Mouse (Mus musculus) CH12.LX (cell line): Measurements from ENCODE around the gene Celf2. TPM values are rescaled to one million over a fixed set of nuclear protein-coding genes. Genes with fewer than 3 reads are reported as not detected.
A peak's percentile ranks its signal among the peaks of the same experiment; 100 is the strongest.

Experiments used
- DNase-seq: peaks from one replicate; pipeline ENCODE4 v3.0.0-alpha.2; 2013; ENCODE audit errors: extremely low read depth
- H3K27ac ChIP-seq: 2 replicates; pipeline ENCODE4 v1.5.1; 2012; ENCODE audit warnings: low read depth, mild to moderate bottlenecking, control low read depth, moderate library complexity; ENCODE audit not compliant: insufficient read depth
- H3K27me3 ChIP-seq: replicated peaks from 2 replicates; pipeline ENCODE3; 2012; ENCODE audit warnings: inconsistent platforms
- H3K36me3 ChIP-seq, 2 experiments: replicated peaks in 1 of 2; 2 replicates each; pipeline versions ENCODE3 to v1.6.1; 2012; ENCODE audit warnings: inconsistent platforms in 1 of 2, low read length in 1 of 2, mild to moderate bottlenecking in 1 of 2, mixed read lengths in 1 of 2, moderate library complexity in 1 of 2; ENCODE audit not compliant: control insufficient read depth in 1 of 2, insufficient read depth in 1 of 2
- H3K4me1 ChIP-seq, 2 experiments: 2 replicates each; pipeline ENCODE4 v1.6.1; 2012; ENCODE audit warnings: inconsistent platforms in 1 of 2, moderate library complexity in 1 of 2; ENCODE audit not compliant: insufficient read depth in 2 of 2, control insufficient read depth in 1 of 2
- H3K4me2 ChIP-seq: 2 replicates; pipeline ENCODE4 v1.6.1; 2012; ENCODE audit warnings: low read depth, mild to moderate bottlenecking, control low read depth; ENCODE audit not compliant: poor library complexity, insufficient read depth, severe bottlenecking
- H3K4me3 ChIP-seq, 3 experiments: fragments of 150-350 bp in 1 of 3; sonication (generic) in 1 of 3; replicated peaks in 1 of 3; 2 replicates each; pipeline versions ENCODE3 to v1.5.1; 2011 to 2012; ENCODE audit warnings: low read depth in 2 of 3, low read length in 2 of 3, mild to moderate bottlenecking in 2 of 3, moderate library complexity in 2 of 3, control low read depth in 1 of 3, improper control_type of control experiment in 1 of 3, inconsistent platforms in 1 of 3, mixed read lengths in 1 of 3; ENCODE audit not compliant: poor library complexity in 1 of 3
- H3K79me2 ChIP-seq: replicated peaks from 2 replicates; pipeline ENCODE4 v1.6.1; 2012; ENCODE audit warnings: mild to moderate bottlenecking, moderate library complexity; ENCODE audit not compliant: control insufficient read depth, poor library complexity, insufficient read depth, severe bottlenecking; ENCODE audit errors: extremely low read depth
- H3K9ac ChIP-seq: 2 replicates; pipeline ENCODE4 v1.6.1; 2012; ENCODE audit warnings: low read depth, mild to moderate bottlenecking, control low read depth, moderate library complexity; ENCODE audit not compliant: insufficient read depth
- H3K9me3 ChIP-seq: replicated peaks from 2 replicates; pipeline ENCODE3; 2012; ENCODE audit warnings: low read length, inconsistent platforms, mixed read lengths
- BHLHE40 ChIP-seq: IDR thresholded peaks from 2 replicates; pipeline ENCODE4 v1.6.1; 2011; ENCODE audit warnings: mild to moderate bottlenecking, low read depth, low read length, improper control_type of control experiment
- CHD1 ChIP-seq: IDR thresholded peaks from 2 replicates; pipeline ENCODE4 v1.6.1; 2012; ENCODE audit warnings: low read depth, low read length, improper control_type of control experiment, inconsistent platforms
- CTCF ChIP-seq, 2 experiments: IDR thresholded peaks in 1 of 2; conservative IDR thresholded peaks in 1 of 2; 2 replicates each; pipeline ENCODE4 v1.5.1; 2011 to 2012; ENCODE audit warnings: low read depth in 2 of 2, low read length in 2 of 2, improper control_type of control experiment in 1 of 2, inconsistent platforms in 1 of 2, mild to moderate bottlenecking in 1 of 2, moderate library complexity in 1 of 2
- ELF1 ChIP-seq: IDR thresholded peaks from 2 replicates; pipeline ENCODE4 v1.6.1; 2014; ENCODE audit warnings: low read depth, mild to moderate bottlenecking, inconsistent platforms, low read length, improper control_type of control experiment
- ETS1 ChIP-seq: conservative IDR thresholded peaks from 2 replicates; pipeline ENCODE4 v1.6.1; 2012; ENCODE audit warnings: low read depth, mild to moderate bottlenecking, inconsistent platforms, low read length, improper control_type of control experiment, moderate library complexity
- GABPA ChIP-seq: IDR thresholded peaks from 2 replicates; pipeline ENCODE4 v1.6.1; 2012; ENCODE audit warnings: low read depth, low read length, improper control_type of control experiment, inconsistent platforms; ENCODE audit not compliant: insufficient replicate concordance
- JUND ChIP-seq: conservative IDR thresholded peaks from 2 replicates; pipeline ENCODE4 v1.6.1; 2011; ENCODE audit warnings: low read depth, low read length, improper control_type of control experiment
- KAT2A ChIP-seq: IDR thresholded peaks from 2 replicates; pipeline ENCODE4 v1.6.1; 2012; ENCODE audit warnings: low read length, improper control_type of control experiment, inconsistent platforms; ENCODE audit not compliant: insufficient replicate concordance
- MAX ChIP-seq: IDR thresholded peaks from 2 replicates; pipeline ENCODE4 v1.6.1; 2011; ENCODE audit warnings: low read length, improper control_type of control experiment
- MYC ChIP-seq: IDR thresholded peaks from 2 replicates; pipeline ENCODE4 v1.6.1; 2011; ENCODE audit warnings: low read depth, mild to moderate bottlenecking, improper control_type of control experiment, low read length
- PAX5 ChIP-seq: IDR thresholded peaks from 2 replicates; pipeline ENCODE4 v1.6.1; 2012; ENCODE audit warnings: low read length, inconsistent platforms, mixed read lengths
- POLR2A ChIP-seq: IDR thresholded peaks from 2 replicates; pipeline ENCODE4 v1.6.1; 2011; ENCODE audit warnings: low read depth, mild to moderate bottlenecking, improper control_type of control experiment, low read length
- POLR2AphosphoS2 ChIP-seq: IDR thresholded peaks from 2 replicates; pipeline ENCODE4 v1.6.1; 2011; ENCODE audit warnings: low read depth, low read length, improper control_type of control experiment
- RAD21 ChIP-seq: IDR thresholded peaks from 2 replicates; pipeline ENCODE4 v1.6.1; 2011; ENCODE audit warnings: low read depth, mild to moderate bottlenecking, low read length, improper control_type of control experiment, moderate library complexity
- RCOR1 ChIP-seq: conservative IDR thresholded peaks from 2 replicates; pipeline ENCODE4 v1.6.1; 2012; ENCODE audit warnings: low read depth, mild to moderate bottlenecking, inconsistent platforms, low read length, improper control_type of control experiment
- SMC3 ChIP-seq: IDR thresholded peaks from 2 replicates; pipeline ENCODE4 v1.6.1; 2011; ENCODE audit warnings: low read depth, low read length, improper control_type of control experiment
- TCF12 ChIP-seq: IDR thresholded peaks from 2 replicates; pipeline ENCODE4 v1.6.1; 2014; ENCODE audit warnings: low read depth, mild to moderate bottlenecking, inconsistent platforms, low read length, improper control_type of control experiment
- USF2 ChIP-seq: conservative IDR thresholded peaks from 2 replicates; pipeline ENCODE4 v1.6.1; 2011; ENCODE audit warnings: low read depth, low read length, improper control_type of control experiment
- dilution Hi-C: fragments of 300-500 bp; cut with MboI; formaldehyde crosslinking; loops from 2 replicates; pipeline ENCODE4 v1.14.3; 2020; ENCODE audit warnings: low sequenced_read_pairs; ENCODE audit not compliant: extremely low pct_unique_long_range_greater_than_20kb, extremely low pct_ligation_motif_present
- in situ Hi-C: fragments of 300-500 bp; cut with MboI; formaldehyde crosslinking; loops from 3 replicates; pipeline ENCODE4 v1.14.3; 2019; ENCODE audit warnings: low sequenced_read_pairs, low pct_ligation_motif_present, low pct_unique_long_range_greater_than_20kb, mixed read lengths
- polyA plus RNA-seq: library from polyadenylated mRNA; unstranded; fragments of >175 nt; gene quantifications from 2 replicates; pipeline ENCODE4 v1.2.1, GENCODE M21; 2012; ENCODE audit warnings: low read depth; ENCODE audit not compliant: insufficient read length
- total RNA-seq, 2 experiments: library from RNA; depleted of rRNA; stranded (reverse); fragments of 300-350 nt in 1 of 2; fragments of >200 nt in 1 of 2; gene quantifications; 2 replicates each; pipeline ENCODE4 v1.2.3; 2012 to 2014

Gene Celf2
- total and polyA plus RNA-seq, 3 experiments: 51.0 to 143 (median 103) TPM

DNA sequence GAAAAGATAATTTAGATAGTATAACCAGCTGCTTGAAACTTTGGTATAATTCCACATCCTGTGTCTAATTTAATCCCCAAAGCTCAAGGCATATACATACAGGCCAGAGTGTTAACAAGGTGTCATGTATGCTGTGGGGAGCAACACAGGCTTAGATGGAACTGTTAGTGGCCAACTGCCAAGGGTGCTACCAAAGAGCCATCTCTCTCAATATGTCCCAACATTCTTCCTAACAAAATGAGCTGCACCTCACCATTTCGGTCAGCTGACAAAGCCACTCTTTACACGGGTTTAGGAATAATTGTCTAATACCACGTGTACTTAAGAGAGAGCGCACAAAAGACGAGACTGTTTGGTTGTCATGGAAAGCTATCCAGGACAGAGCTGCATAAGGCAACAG lies 782.0 kb downstream of the Celf2 start:
- no peaks in the 10 kb centered on the region for H3K79me2 ChIP-seq
- no peak for DNase-seq
- H3K27ac ChIP-seq: no peak overlapping the region
- H3K4me2 ChIP-seq: no peak overlapping the region
- TF ChIP-seq POLR2AphosphoS2 (no peak), TCF12 (no peak), JUND (no peak), CHD1 (no peak), PAX5 (no peak), USF2 (no peak), ELF1 (no peak), ETS1 (no peak), RCOR1 (no peak), POLR2A (no peak), GABPA (no peak), KAT2A (no peak), BHLHE40 (no peak), RAD21 (no peak)
- in situ Hi-C loops (loop anchor here (10.0 kb wide), 1 partner anchor 163 kb away; no protein-coding TSS in a partner anchor), dilution Hi-C loops (no loop called here)
- H3K4me3 ChIP-seq: no peak overlapping the region
- peaks cover 12 to 40% of the 10 kb centered on the region in 2 experiments; a peak in 3 of 4 replicates for H3K4me1 ChIP-seq
- no peaks in the 10 kb centered on the region for H3K36me3 ChIP-seq
- no peak overlapping the region for H3K9ac ChIP-seq
- no peaks in the 10 kb centered on the region for H3K27me3 ChIP-seq
- H3K9me3 ChIP-seq: no peaks in the 10 kb centered on the region

- Histone ChIP-seq H3K9me3 (no peaks in the 10 kb centered on the region), H3K27me3 (no peaks in the 10 kb centered on the region), H3K4me1 (peaks cover 12 to 47% of the 10 kb centered on the region in 2 experiments; a peak in 3 of 4 replicates), H3K79me2 (peaks cover 2% of the 10 kb centered on the region), H3K36me3 (no peaks in the 10 kb centered on the region), H3K27ac (no peak overlapping the region), H3K9ac (no peak overlapping the region), H3K4me2 (no peak overlapping the region), H3K4me3 (no peak overlapping the region)
- DNase-seq: no peak
- in situ Hi-C loops: loop anchor here (10.0 kb wide), 1 partner anchor 161 kb away; no protein-coding TSS in a partner anchor
- TF ChIP-seq SMC3 (peak; percentile 55), MAX (no peak), MYC (0 out of 2 replicates have a peak, but pooled peaks have one; percentile 15), RAD21 (peak; percentile 51), CTCF (conservative IDR thresholded peaks at IDR 0.05 in 1 of 2, IDR thresholded peaks at IDR 0.05 in 1 of 2; ENCODE audit: low read depth in 2 of 2, low read length in 2 of 2) (peak in 1 of 2 experiments; percentile 60; a peak in 2 of 4 replicates)
- dilution Hi-C loops: no loop called here
These were observed 783.3 kb downstream of the Celf2 start for GRCm38 (mm10) chr2:6726071-6726470.
